Mouse (Mus musculus) hindbrain, embryonic 12.5 days (tissue): ENCODE measurements at regions not wholly inside any gene's neighbourhood (a gene's known extent, or its start where the extent isn't known, plus 50 kb on each side); places are given as distances from the start of the nearest gene placed in this dataset.
"Not testable (repeated sequence)": the region's sequence is repeated elsewhere in the genome, so short reads cannot be mapped to it uniquely, and the experiment has no call there.

ENCODE experiments used
- ATAC-seq: fragments of 200-750 bp; cut with Nextera tagmentation; 2 replicates; pipeline ENCODE4 v1.8.0; 2017; ENCODE audit warnings: moderate TSS enrichment; ENCODE audit not compliant: low FRiP score
- H3K27ac ChIP-seq: fragments of 300-500 bp; sonication (generic); 2 replicates; pipeline ENCODE4 v1.5.1; 2016; ENCODE audit warnings: mild to moderate bottlenecking
- H3K27me3 ChIP-seq: fragments of 300-500 bp; sonication (generic); 2 replicates; pipeline ENCODE4 v1.6.1; 2016; ENCODE audit warnings: mild to moderate bottlenecking
- H3K36me3 ChIP-seq: fragments of 300-500 bp; sonication (generic); 2 replicates; pipeline ENCODE4 v1.6.1; 2016; ENCODE audit warnings: mild to moderate bottlenecking
- H3K4me1 ChIP-seq: fragments of 300-500 bp; sonication (generic); 2 replicates; pipeline ENCODE4 v1.6.1; 2016
- H3K4me2 ChIP-seq: fragments of 300-500 bp; sonication (generic); replicated peaks from 2 replicates; pipeline ENCODE4 v1.6.1; 2016; ENCODE audit warnings: mild to moderate bottlenecking
- H3K4me3 ChIP-seq: fragments of 300-500 bp; sonication (generic); 2 replicates; pipeline ENCODE4 v1.5.1; 2016; ENCODE audit warnings: mild to moderate bottlenecking
- H3K9ac ChIP-seq: fragments of 300-500 bp; sonication (generic); 2 replicates; pipeline ENCODE4 v1.6.1; 2016; ENCODE audit warnings: mild to moderate bottlenecking, moderate library complexity
- H3K9me3 ChIP-seq: fragments of 300-500 bp; sonication (generic); replicated peaks from 2 replicates; pipeline ENCODE4 v1.6.1; 2016; ENCODE audit warnings: mild to moderate bottlenecking
- WGBS: fragments of 180-500 bp; shearing (Covaris S2); methylation state at CpG from one replicate; pipeline ENCODE4 v1.1.7; 2016; 5-methylcytosine and 5-hydroxymethylcytosine counted together

DNA sequence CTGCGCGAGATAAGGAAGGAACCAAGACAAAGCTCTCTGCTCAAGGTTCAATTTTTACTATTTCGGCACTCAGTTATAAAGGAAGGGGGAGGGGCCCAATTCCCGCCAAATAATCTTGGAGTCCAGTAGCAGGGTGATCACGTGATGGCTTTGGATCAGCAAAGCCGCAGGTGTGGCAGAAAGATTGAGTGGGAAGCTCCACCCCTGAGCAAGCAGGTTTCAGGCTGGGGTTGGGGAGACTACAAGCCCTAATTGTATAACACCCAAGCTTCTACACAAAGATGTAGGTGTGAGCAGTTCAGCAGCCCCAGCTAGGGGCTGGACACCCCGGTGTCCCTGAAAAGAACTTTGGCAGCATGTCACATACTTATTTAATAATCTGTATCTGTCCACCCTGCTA lies 388.1 kb upstream of the Ercc4 start:
- 94% methylated on average over 7 of the region's 7 CpGs for WGBS
- H3K36me3 ChIP-seq, H3K27me3 ChIP-seq, H3K9me3 ChIP-seq, ATAC-seq, H3K4me2 ChIP-seq, H3K4me3 ChIP-seq, H3K9ac ChIP-seq, H3K27ac ChIP-seq, H3K4me1 ChIP-seq: not testable (repeated sequence)

DNA sequence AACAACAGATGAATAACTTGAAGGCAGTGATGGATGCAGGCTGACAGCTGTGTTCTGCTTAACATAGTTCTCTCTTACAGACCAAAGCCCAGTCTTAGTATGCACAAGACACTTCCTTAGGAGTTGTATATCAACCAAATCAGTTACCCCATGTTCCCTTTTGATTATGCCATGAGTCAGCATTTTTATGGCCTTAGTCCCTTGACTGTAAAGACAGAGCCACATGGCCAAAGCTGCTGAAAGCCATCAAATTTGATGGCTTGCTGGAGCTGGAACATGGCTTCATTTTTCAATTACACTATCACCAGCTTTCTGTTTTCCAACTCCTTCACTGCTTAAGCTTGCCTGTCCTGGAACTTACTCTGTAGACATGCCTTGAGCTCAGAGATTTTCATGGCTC lies 383.4 kb upstream of the Ercc4 start:
- Histone ChIP-seq H3K4me1 (no peaks in the 10 kb centered on the region), H3K9ac (no peak overlapping the region), H3K4me2 (no peak overlapping the region), H3K36me3 (no peaks in the 10 kb centered on the region), H3K27ac (no peak overlapping the region), H3K9me3 (no peaks in the 10 kb centered on the region), H3K27me3 (no peaks in the 10 kb centered on the region), H3K4me3 (no peak overlapping the region)
- no peak for ATAC-seq

DNA sequence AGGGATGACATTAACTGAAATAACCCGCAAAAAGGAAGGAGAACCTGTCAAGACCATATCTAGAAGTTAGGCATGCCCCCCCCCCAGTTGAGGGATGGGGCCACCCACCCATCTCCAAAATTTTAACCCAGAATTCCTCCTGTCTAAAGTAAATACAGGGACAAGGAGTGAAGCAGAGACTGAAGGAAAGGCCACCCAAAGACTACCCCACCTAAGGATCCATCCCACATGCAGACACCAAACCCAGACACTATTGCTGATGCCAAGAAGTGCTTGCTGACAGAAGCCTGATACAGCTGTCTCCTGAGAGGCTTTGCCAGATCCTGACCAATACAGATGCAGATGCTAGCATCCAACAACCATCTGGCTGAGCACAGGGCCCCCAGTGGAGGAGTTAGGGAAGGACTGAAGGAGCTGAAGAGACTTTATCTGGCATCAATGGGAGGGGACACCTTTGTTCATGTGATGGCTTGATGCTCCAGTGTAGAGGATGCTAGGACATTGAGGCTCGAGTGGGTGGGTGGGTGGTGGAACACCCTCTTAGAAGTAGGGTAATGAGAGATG lies 379.2 kb upstream of the Ercc4 start:
- not testable (repeated sequence) for H3K4me2 ChIP-seq, H3K27ac ChIP-seq, H3K4me3 ChIP-seq, H3K4me1 ChIP-seq, H3K36me3 ChIP-seq, H3K9ac ChIP-seq, H3K27me3 ChIP-seq, ATAC-seq, H3K9me3 ChIP-seq
- WGBS, result 87% methylated on average over 2 of the region's 2 CpGs

DNA sequence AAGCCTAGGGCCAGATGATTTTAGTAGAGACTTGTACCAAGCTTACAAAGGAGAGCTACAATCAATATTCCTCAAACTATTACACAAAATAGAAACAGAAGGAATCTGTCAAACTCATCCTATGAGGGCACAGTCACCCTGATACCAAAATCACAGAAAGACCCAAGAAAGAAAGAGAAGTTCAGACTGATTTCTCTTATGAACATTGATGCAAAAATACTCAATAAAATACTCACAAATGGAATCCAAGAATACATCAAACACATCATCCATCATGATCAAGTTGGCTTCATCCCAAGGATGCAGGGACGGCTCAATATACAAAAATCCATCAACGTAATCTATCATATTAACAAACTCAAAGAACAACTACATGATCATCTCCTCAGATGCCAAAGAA lies 377.9 kb upstream of the Ercc4 start:
- no peaks in the 10 kb centered on the region for H3K27me3 ChIP-seq
- no peak overlapping the region for H3K9ac ChIP-seq
- ATAC-seq, result no peak
- no peaks in the 10 kb centered on the region for H3K9me3 ChIP-seq
- no peak overlapping the region for H3K4me2 ChIP-seq
- H3K4me3 ChIP-seq, result no peak overlapping the region
- H3K4me1 ChIP-seq, result no peaks in the 10 kb centered on the region
- no peak overlapping the region for H3K27ac ChIP-seq
- 86% methylated on average over 2 of the region's 2 CpGs for WGBS
- H3K36me3 ChIP-seq, result no peaks in the 10 kb centered on the region

DNA sequence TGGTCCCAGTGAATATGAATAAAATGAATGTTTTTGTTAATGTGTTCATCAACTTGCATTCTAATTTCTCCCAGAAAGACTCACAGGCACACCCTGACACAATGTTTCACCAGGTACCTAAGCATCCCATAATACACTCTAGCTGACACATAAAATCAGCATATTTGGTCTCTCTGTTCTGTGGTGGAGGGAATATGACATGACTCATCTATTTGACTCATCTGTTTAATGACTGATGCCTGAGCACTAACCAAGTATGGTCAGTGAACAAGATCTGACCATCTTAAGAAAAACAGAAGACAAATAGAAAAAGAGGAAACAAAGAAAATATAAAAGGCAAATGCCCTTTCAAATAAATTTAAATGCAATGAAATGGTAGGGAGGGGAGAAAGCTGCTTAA lies 367.0 kb upstream of the Ercc4 start:
- no peaks in the 10 kb centered on the region for H3K36me3 ChIP-seq
- no peak for ATAC-seq
- H3K27ac ChIP-seq, result no peak overlapping the region
- no peak overlapping the region for H3K4me3 ChIP-seq
- H3K9me3 ChIP-seq, result no peaks in the 10 kb centered on the region
- no peak overlapping the region for H3K4me2 ChIP-seq
- no peaks in the 10 kb centered on the region for H3K27me3 ChIP-seq
- H3K9ac ChIP-seq, result no peak overlapping the region
- H3K4me1 ChIP-seq, result no peaks in the 10 kb centered on the region

DNA sequence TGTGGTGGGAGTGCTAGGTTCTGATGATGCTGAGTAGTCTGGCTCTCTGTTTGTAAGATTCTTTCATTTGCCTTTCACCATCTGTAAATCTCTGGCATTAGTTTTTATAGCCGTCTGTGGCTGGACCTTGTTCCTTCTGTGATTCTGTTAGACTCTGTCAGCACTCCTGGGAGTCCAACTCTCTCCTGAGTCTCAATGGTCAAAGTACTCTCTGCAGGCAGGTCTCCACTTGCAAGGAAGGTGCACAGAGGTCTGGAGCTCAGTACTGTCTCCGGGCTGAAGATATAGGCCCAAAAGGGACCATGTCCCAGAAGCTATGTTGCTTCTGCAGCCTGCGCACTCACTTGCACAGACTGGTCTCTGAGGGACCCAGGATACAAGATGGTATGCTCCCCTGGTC lies 356.3 kb upstream of the Ercc4 start:
- no peak for ATAC-seq
- Histone ChIP-seq H3K27ac (no peak overlapping the region), H3K4me3 (no peak overlapping the region), H3K4me1 (no peaks in the 10 kb centered on the region), H3K9ac (no peak overlapping the region), H3K27me3 (no peaks in the 10 kb centered on the region), H3K9me3 (no peaks in the 10 kb centered on the region), H3K4me2 (no peak overlapping the region), H3K36me3 (no peaks in the 10 kb centered on the region)
- WGBS, result 91% methylated on average over 3 of the region's 3 CpGs

DNA sequence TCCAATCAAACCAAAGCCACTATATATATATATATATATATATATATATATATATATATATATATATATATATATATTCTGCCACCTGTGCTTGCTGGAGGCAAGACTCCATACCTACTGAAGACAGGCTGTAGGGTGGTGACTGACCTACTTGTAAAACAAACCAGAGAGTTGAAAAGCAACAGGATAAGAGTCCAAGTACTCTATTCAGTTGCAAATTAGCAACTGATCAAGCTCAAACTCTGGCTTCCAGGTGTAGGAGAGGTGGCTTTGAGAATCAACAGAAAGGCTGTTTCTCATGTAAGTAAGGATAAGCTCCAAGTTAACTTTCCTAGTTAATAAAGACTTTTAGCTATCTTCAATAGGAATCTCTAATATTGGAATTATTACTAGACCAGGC lies 355.1 kb upstream of the Ercc4 start:
- H3K27ac ChIP-seq, result no peak overlapping the region
- H3K9me3 ChIP-seq, result no peaks in the 10 kb centered on the region
- no peaks in the 10 kb centered on the region for H3K27me3 ChIP-seq
- no peaks in the 10 kb centered on the region for H3K36me3 ChIP-seq
- no peak overlapping the region for H3K4me3 ChIP-seq
- no peak for ATAC-seq
- H3K4me2 ChIP-seq, result no peak overlapping the region
- H3K4me1 ChIP-seq, result no peaks in the 10 kb centered on the region
- H3K9ac ChIP-seq, result no peak overlapping the region

DNA sequence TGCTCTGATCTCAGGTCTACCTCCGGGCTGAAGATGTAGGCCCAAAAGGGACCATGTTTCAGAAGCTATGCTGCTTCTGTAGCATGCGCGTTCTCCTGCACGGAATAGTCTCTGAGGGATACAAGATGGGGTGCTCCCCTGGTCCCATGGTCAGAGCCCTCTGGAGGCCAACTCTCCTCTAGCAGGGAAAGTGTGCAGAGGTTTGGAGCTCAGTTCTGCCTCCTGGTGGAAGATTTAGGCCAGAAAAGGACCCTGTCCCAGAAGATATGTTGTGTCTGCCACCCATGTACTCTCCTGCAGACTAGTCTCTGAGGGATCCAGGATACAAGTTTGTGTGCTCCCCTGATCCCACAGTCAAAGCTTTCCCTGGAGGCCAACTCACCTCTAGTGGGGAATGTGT lies 350.9 kb upstream of the Ercc4 start:
- Histone ChIP-seq H3K27ac (no peak overlapping the region), H3K9ac (no peak overlapping the region), H3K36me3 (no peaks in the 10 kb centered on the region), H3K27me3 (no peaks in the 10 kb centered on the region), H3K9me3 (no peaks in the 10 kb centered on the region), H3K4me1 (no peaks in the 10 kb centered on the region), H3K4me3 (no peak overlapping the region), H3K4me2 (no peak overlapping the region)
- no peak for ATAC-seq
- WGBS, result 91% methylated on average over 4 of the region's 4 CpGs

DNA sequence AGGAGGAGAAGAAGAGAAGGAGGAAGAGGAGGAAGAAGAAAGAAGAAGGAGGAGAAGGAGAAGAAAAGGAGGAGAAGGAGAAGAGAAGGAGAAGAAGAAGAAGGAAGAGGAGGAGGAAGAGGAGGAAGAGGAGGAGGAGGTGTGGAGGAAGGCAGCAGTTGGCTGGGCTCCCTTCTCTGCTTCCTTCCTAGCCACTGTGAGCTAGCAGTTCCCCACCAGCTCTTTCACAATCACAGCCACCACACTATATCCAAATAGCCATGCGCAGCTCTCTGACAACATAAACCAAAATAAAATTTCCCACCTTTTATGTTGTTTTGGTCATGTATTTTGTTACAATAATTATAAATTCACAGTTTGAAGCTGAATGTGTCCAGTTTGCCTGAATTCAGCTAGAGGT lies 345.3 kb upstream of the Ercc4 start:
- H3K9me3 ChIP-seq, result no peaks in the 10 kb centered on the region
- WGBS, result 100% methylated on average over 1 of the region's 1 CpGs

DNA sequence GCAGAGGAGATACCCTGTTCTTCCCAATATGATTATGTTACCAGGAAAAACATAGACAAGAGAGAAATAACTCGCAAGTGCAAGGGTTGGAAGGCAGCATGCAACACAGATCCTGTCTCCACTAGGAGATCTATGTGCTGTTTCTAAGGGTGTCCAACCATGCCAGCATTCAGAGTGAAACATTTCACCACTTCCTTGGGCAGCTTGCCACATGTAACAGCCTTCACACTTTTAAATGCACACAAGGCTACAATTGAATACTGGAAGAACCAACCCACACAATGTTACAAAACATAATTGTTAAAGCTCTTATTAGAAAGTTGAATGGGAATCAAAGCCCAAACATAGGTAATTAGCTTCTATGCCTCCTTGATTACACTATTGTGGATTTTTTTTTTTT lies 344.9 kb upstream of the Ercc4 start:
- 96% methylated on average over 1 of the region's 1 CpGs for WGBS
- ATAC-seq, result no peak

More for the DNA sequence above, 345.3 kb upstream of the Ercc4 start:
- no peak for ATAC-seq
- H3K4me1 ChIP-seq, result no peaks in the 10 kb centered on the region
- H3K27ac ChIP-seq, result no peak overlapping the region
- no peak overlapping the region for H3K4me2 ChIP-seq
- no peak overlapping the region for H3K4me3 ChIP-seq
- H3K9ac ChIP-seq, result no peak overlapping the region
- H3K36me3 ChIP-seq, result no peaks in the 10 kb centered on the region
- no peaks in the 10 kb centered on the region for H3K27me3 ChIP-seq

DNA sequence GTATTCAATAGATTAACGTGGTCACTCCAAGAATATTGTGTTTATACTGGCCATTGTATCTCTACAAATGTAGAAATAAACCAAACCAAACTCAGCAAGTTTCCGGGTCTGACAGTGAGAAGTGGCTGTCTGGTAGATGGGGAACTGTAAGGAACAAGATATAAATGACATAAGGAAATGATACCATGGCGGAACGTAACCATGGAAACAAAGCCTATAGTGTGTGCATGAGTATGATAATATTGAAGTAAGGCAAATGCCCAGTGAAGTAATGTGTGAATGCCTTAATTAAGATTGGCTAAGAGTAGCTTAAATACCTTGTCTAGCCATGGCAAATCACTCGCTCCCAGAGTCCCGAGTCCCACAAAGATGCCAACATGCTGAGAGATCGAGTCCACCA lies 342.6 kb upstream of the Ercc4 start:
- 90% methylated on average over 7 of the region's 7 CpGs for WGBS
- no peak overlapping the region for H3K4me3 ChIP-seq
- H3K27ac ChIP-seq, result no peak overlapping the region
- H3K36me3 ChIP-seq, result no peaks in the 10 kb centered on the region
- no peak overlapping the region for H3K4me2 ChIP-seq
- no peak for ATAC-seq
- H3K9me3 ChIP-seq, result no peaks in the 10 kb centered on the region
- H3K9ac ChIP-seq, result no peak overlapping the region
- H3K4me1 ChIP-seq, result no peaks in the 10 kb centered on the region
- H3K27me3 ChIP-seq, result no peaks in the 10 kb centered on the region

More for the DNA sequence above, 344.9 kb upstream of the Ercc4 start:
- Histone ChIP-seq H3K27ac (no peak overlapping the region), H3K36me3 (no peaks in the 10 kb centered on the region), H3K4me1 (no peaks in the 10 kb centered on the region), H3K4me3 (no peak overlapping the region), H3K9ac (no peak overlapping the region), H3K9me3 (no peaks in the 10 kb centered on the region), H3K27me3 (no peaks in the 10 kb centered on the region), H3K4me2 (no peak overlapping the region)

DNA sequence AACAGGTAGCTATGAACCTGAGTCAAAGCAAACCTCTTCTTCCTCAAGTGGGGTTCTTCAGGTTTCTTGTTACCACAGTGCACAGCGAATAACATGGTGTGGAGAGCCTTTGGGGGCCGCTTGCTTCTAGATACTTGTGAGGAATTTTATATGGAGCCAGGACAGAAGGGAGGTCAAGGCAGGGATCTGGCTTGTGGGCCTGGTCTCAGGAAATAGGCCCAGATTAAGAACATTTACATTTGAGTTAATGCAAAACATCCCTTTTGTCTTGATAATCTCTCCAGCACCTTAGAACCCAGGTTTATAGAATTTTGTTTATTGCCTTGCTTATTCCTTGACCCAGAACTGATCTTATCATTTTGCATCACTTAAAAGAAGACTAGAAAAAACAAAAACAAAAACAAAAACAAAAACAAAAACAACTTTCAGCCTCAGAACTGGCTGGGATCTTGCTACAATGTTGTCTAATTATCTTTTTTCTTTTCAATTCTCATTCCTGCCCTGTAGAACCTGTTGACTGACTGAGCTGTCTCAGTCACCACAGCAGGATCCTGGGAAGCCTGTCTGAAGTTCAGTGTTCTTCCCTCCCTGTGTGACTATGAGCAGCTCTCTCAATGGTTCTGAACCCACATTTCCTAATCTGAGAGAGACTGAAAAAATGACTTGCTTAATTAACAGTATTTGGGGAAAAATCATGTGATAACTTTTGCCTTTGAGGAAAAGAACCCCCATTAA lies 341.2 kb upstream of the Ercc4 start:
- Histone ChIP-seq H3K4me1 (no peaks in the 10 kb centered on the region), H3K9ac (no peak overlapping the region), H3K27me3 (no peaks in the 10 kb centered on the region), H3K9me3 (no peaks in the 10 kb centered on the region), H3K36me3 (no peaks in the 10 kb centered on the region), H3K4me2 (no peak overlapping the region), H3K27ac (no peak overlapping the region), H3K4me3 (no peak overlapping the region)
- no peak for ATAC-seq
- 86% methylated on average over 2 of the region's 2 CpGs for whole genome bisulfite sequencing

DNA sequence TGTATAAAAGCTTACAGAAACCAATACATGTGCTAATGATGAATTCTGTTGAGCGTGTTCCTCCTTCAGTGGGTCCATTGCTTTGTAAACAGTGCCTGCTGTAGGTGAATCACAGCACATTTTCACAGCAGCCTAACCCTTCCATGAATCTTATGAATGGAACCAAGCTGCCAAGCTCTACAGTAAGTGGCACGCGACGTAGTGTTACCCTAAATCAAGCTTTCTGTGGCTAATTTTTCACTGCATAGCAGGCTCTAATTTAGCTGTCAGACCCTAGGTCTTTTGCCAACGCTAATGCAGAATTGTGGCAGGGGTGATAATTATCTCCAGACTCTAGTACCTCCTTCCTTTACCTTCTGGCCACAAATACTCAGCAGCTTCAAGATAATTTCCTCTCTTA lies 339.0 kb upstream of the Ercc4 start:
- Histone ChIP-seq H3K4me2 (no peak overlapping the region), H3K4me3 (no peak overlapping the region), H3K9ac (no peak overlapping the region), H3K9me3 (no peaks in the 10 kb centered on the region), H3K27ac (no peak overlapping the region), H3K4me1 (no peaks in the 10 kb centered on the region), H3K27me3 (no peaks in the 10 kb centered on the region), H3K36me3 (no peaks in the 10 kb centered on the region)
- WGBS, result 85% methylated on average over 5 of the region's 5 CpGs
- ATAC-seq, result no peak
